Mouse (Mus musculus) frontal cortex, adult 2 months (tissue): ENCODE data around the gene Sept9. TPM values are rescaled to one million over a fixed set of nuclear protein-coding genes. Genes with fewer than 3 reads are reported as not detected.
A peak's percentile ranks its signal among the peaks of the same experiment; 100 is the strongest.

Experiments used
- DNase-seq, 2 experiments: peaks; one replicate each; pipeline ENCODE4 v3.0.0; 2022; ENCODE audit warnings: low spot score in 1 of 2; ENCODE audit errors: extremely low spot score in 1 of 2
- polyA plus RNA-seq: library from polyadenylated mRNA; depleted of rRNA; stranded (reverse); fragments of >200 nt; gene quantifications from 2 replicates; pipeline ENCODE4 v1.2.3, GENCODE M21; 2012

Sept9 gene
- polyA plus RNA-seq, 1 experiment: 33.4 TPM

DNA sequence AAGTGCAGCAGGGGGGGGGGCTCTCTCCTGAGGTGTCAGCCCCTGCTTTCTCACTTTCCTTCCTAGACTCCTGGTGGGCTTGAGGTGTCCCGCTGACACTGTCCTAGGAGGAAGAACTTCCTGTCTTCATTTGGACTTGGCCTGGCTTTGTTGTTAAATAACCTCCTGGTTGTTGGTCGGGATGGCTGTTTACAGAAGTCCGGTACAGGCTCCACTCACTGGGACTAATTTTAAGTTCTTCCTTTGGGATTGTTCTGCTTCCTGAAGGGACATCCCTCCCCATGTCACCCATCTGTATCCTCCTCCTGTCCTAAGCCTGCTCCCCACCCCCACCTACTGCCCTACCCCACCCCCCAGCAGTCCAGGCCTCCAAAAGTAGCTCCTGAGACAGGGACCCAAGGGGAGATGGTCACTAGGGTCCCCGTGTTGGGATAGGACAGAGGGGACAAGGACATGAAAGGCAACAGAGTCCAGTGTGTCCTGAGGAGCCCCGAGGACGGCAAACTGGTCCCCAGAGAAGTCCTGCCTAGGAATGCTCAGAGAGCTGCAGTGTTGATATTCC is 84.5 kb downstream of the Sept9 start:
- no peak for DNase-seq

DNA sequence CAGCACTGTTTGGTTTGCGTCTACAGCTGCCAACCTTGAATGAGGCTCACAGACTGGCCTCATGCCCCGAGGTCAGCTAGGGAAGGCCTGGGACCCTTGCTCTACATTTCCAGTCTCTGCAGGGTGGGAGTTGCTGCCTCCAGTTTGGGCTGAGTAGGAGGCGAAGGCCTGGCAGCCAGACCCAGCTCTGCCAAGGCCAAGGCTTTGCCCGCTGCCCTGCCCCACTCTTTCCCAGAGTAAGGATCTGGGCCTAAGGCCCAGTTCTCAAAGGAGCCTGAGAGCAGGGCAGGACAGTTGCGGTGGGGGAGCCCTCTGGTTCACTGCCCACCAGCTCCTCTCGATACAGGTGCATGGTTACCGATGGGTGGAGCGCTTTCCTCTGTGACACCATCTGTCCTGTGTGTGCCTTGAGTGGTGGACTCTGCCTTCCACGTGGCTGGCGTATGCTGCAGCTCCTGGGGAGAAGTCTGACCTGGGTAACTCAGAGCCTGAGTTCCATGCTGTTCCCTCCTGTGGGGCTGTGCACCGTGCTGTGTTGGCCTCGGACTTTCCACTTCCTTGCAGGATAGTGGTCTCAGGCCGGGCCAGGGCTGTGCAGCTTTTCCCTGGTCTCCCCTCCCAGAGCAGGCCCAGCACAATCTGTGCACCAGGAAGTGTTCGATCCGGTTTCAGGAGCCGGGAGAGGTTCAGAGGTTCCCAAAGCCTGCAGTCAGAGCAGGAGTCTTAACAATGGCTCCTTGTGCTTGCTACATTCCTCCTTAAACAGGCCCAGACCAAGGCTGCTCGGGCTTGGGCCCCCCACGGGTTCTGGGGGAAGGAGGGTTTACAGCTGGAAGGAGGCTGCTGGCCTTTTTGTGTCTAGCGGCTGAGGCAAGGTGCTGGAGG is 85.5 kb downstream of the Sept9 start:
- DNase-seq: no peak

DNA sequence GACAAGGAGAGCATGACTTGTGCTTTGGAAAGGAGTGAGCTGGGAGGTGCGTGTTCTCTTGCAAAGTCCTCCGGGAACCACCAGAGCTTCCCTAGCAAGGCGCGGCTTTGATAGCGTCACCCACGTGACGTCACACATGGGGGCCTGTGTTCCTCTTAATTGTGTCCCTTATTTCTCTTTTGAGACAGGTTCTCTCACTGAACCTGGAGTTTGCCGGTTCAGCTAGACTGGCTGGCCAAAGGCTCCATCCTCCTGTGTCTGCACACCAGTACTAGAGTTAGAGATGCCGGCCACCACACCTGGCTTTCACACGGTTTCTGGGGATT is 86.1 kb downstream of the Sept9 start:
- no peak for DNase-seq

GRCm38 (mm10) chr11:117287792-117288191 is 88.3 kb downstream of the Sept9 start:
- no peak for DNase-seq

- DNase-seq: no peak
Observed at GRCm38 (mm10) chr11:117288765-117289164, 89.3 kb downstream of the Sept9 start.

DNA sequence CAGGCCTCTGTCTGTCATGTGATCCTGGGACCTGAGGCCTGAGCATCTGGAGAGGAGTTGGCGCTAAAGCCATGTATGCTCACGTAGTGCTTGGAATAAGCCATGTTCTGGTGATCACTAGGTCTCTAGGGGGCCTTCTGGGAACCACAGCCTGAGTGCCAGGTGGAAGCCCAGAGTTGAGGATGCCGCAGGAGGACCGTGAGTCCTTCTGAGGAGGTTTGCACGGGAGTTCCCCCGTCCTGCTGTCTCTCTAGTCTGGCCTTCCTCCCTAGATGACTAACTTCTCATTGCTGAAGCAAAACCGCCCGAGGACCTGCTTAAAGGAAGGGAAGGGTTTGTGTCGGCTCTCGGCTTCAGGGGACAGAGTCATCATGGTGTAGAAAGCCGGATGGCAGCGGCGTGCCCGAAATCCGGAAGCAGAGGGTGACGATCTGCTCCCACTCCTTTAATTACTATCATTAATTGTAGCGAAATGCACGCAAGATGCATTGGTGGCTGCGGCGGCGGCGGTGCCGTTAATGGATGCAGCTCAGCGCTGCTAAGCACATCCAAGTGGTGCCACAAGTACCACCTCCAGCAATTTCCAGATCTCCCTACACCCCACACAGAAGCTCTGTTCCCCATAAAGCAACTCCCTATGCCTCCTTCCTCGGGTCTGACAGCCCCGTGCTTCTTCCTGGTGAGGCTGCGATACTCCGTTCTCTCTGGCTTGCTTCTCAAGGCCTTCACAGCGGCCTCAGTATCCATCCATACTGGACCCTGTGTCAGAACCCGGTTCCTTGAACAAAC is 92.0 kb downstream of the Sept9 start:
- no peak for DNase-seq

- DNase-seq: no peak
Observed at GRCm38 (mm10) chr11:117292446-117292845, 93.0 kb downstream of the Sept9 start.

DNA sequence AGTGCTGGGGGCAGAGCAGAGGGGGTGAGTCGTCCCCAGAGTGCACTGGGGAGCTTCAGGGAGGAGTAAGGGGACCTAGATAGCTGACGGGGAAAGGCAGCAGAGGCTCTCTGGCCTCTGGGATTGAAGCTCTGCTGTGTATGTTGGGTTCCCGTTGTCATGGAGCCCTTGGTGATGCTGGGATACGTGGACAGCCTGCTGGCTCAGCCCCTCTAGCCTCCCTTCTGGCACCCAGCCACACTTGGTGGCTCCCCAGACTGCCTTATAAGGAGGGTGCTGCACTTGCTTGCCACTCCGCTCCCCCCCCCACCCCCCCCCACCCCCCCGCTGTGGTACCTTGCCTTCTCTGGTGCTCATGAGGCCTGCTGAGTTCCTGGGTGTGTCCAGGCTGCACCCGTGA is 95.8 kb downstream of the Sept9 start:
- DNase-seq: no peak

DNA sequence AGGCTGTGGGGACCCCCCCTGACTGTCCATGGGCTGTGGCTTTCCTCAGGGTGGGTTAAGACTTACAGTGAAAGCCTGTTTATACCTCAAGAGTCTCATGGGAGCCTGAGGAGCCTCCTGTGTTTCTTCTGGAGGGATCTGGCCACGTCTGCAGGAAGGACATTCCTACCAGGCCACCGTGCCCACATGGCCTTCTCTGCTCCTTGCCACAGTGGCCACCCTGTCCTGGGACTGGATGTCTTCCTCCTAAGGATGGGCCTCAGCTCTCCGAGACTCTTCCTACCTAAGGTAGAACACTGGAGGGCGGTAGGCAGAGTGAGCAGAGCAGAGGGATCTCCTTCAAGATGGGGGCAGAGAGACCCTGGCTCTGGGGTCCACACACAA is 96.6 kb downstream of the Sept9 start:
- DNase-seq: no peak

DNA sequence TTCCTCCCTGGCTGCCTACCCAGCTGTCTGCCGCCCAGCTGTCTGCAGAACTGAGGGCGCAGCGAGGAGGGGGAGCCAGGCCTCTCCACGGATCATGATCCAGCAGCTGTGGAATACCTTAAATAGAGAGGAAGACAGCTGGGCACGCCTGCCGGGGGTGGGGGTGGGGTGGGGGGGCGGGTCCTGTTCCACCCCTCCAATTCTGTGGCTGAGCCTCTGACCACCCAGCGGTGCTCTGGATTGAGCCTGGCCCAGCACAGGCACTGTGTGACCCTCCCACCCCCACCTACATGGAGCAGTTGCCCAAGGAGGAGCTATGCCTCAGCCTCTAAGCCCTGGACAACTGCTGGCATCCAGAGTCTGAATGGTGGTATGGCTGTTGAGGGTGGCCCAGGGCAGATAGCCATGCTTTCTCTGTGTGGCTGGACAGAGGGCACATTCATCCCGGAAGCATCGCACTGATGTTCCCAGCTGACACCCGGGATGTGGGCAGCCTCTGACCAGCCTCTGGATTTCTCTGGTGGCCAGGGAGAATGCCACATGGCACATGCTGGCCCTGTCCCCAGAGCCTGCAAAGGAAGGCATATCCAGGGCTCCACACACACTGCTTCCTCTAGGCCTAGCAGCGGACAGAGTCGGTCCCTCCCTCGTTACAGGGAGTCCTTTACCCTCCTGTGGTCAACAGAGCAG is 97.2 kb downstream of the Sept9 start:
- DNase-seq: peak in 1 of 2 experiments; percentile 26

- DNase-seq: no peak
Observed at GRCm38 (mm10) chr11:117297190-117297829, 97.8 kb downstream of the Sept9 start.

DNA sequence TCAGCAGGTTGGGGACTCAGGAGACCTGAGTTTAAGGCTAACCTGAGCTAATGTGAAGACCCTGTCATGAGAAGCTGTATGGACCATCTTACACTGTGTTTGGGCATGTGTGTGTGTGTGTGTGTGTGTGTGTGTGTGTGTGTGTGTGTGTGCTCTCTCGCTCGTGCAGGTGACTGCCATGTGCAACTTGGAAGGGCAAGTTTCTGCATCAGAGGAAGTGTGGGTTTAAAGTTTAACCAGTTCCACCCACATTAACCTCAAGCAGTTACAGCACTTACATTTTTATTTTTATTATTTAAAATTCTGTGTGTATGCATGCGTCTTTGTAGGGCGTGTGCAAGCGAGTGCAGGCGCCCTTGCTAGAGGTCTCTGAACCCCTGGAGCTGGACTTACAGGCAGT is 100.3 kb downstream of the Sept9 start:
- no peak for DNase-seq

DNA sequence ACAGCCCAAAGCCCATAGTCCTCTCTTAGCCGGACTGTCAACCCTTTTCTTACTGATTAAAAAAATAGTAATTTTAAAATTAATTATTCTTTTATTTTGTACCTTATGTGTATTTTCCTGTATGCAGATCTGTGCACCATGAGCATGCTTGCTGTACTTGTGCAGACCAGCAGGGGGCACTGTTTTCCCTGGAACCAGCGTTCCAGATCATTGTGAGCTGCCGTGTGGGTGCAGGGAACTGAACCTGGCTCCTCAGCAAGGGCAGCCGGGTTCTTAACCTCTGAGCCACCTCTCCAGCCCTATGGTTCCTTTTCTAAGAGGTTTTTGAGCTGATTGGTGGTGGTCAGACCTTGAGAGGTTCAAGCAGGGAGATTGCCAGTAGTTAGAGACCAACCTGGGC is 101.3 kb downstream of the Sept9 start:
- DNase-seq: no peak

- DNase-seq: peak in 1 of 2 experiments; percentile 47
Observed at GRCm38 (mm10) chr11:117301716-117302115, 102.3 kb downstream of the Sept9 start.

DNA sequence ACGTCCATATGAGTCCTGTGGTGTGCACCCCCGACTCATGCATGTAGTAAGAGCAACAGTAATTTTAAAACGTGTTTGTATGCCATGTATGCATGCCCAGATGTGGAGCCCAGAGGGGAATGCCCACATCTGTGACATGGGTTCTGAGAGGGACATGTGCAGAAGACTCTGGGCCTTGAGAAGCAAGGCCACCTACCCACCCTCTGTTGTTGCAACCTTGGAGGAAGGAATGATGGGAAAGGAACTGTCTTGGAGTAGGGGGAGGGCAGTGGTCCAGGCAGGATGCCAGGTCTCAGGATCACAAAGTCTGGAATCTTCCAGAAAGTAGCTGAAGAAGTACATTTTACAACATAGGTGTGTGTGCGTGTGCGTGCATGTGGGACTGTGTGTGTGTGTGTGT is 102.9 kb downstream of the Sept9 start:
- no peak for DNase-seq

- DNase-seq: no peak
Observed at GRCm38 (mm10) chr11:117305509-117306188, 106.2 kb downstream of the Sept9 start.

GRCm38 (mm10) chr11:117306311-117307088 is 107.0 kb downstream of the Sept9 start:
- no peak for DNase-seq

- DNase-seq: no peak
Observed at GRCm38 (mm10) chr11:117307895-117308786, 108.7 kb downstream of the Sept9 start.
